ENCODE assay signal across 9 mouse cellular contexts in genomic region chr6:125038666-125039065, GRCm38 (mm10). TPM values are rescaled to one million over a fixed set of nuclear protein-coding genes. Genes with fewer than 3 reads are reported as not detected.
DNase-seq lines count a peak whose midpoint lies in the region; ATAC-seq and TF ChIP-seq lines count a peak whose summit lies in the region.
"Had no signal": no experiment of that assay in that cellular context is flagged by ENCODE, and none has a peak within 500 bp of the region (broad histone marks: within the 10 kb centered on the region; RNA-seq: fewer than 3 reads in every experiment).

No protein-coding gene starts in this region.

- WGBS in kidney, adult 2 months, result 93% methylated on average over 4 of the region's 4 CpGs
- 97% methylated on average over 4 of the region's 4 CpGs for WGBS in embryonic facial prominence, embryonic 14.5 days
- 97% methylated on average over 4 of the region's 4 CpGs for WGBS in intestine, embryonic 14.5 days
- 95% methylated on average over 4 of the region's 4 CpGs for WGBS in midbrain, embryonic 16.5 days

- ATAC-seq in embryonic facial prominence, embryonic 14.5 days (ENCODE audit: low read depth), result no peak
- ATAC-seq in intestine, embryonic 14.5 days (replicated peaks; ENCODE audit: low FRiP score, low TSS enrichment, low read depth), result no peak
- no peak for ATAC-seq in midbrain, embryonic 16.5 days

- no peak for DNase-seq in kidney, adult 2 months
- DNase-seq in kidney, postnatal 25 days, result no peak
- no peak for DNase-seq in embryonic facial prominence, embryonic 14.5 days (ENCODE audit: low spot score)
- no peak for DNase-seq in intestine, embryonic 14.5 days (ENCODE audit: low spot score)
- DNase-seq in layer of hippocampus, adult 11-12 months (ENCODE audit: low spot score), result no peak
- no peak for DNase-seq in cerebellum, postnatal 4 days (ENCODE audit: low spot score in 2 of 2)
- no peak for DNase-seq in layer of hippocampus, postnatal 10 days (ENCODE audit: low spot score in 2 of 2)

- H3K27ac ChIP-seq in kidney, adult 2 months (ENCODE audit: insufficient read depth, low read depth, low read length), result peak overlapping the region; percentile 51
- peak overlapping the region; percentile 84 for H3K27ac ChIP-seq in embryonic facial prominence, embryonic 14.5 days (replicated peaks; ENCODE audit: low read depth, low read length)
- H3K27ac ChIP-seq in intestine, embryonic 14.5 days (ENCODE audit: low read depth), result peak overlapping the region; percentile 80
- no peak overlapping the region; the same call in 1 of the 2 replicates for H3K27ac ChIP-seq in midbrain, embryonic 16.5 days (ENCODE audit: low read length)

- H3K36me3 ChIP-seq in kidney, adult 2 months (ENCODE audit: control insufficient read depth, insufficient read depth, low read length), result peaks cover 2% of the 10 kb centered on the region
- H3K36me3 ChIP-seq in embryonic facial prominence, embryonic 14.5 days (ENCODE audit: control insufficient read depth, insufficient read depth, low read length), result peaks cover 45% of the 10 kb centered on the region
- peaks cover 49% of the 10 kb centered on the region for H3K36me3 ChIP-seq in intestine, embryonic 14.5 days (ENCODE audit: control insufficient read depth, insufficient read depth, low read length)
- H3K36me3 ChIP-seq in midbrain, embryonic 16.5 days (ENCODE audit: control insufficient read depth, insufficient read depth, low read length), result peaks cover 14% of the 10 kb centered on the region

- no peak for TF ChIP-seq POLR2A in kidney, adult 2 months (IDR thresholded peaks at IDR 0.05; ENCODE audit: low read depth, low read length)

- peak overlapping the region; percentile 55 for H3K4me2 ChIP-seq in embryonic facial prominence, embryonic 14.5 days (ENCODE audit: low read depth, low read length)
- peak overlapping the region; percentile 86 for H3K4me2 ChIP-seq in intestine, embryonic 14.5 days (ENCODE audit: low read length)
- peak overlapping the region; percentile 56 for H3K4me2 ChIP-seq in midbrain, embryonic 16.5 days (ENCODE audit: low read length)

- no peaks in the 10 kb centered on the region for H3K9me3 ChIP-seq in embryonic facial prominence, embryonic 14.5 days (ENCODE audit: control insufficient read depth, low read length)
- H3K9me3 ChIP-seq in intestine, embryonic 14.5 days (ENCODE audit: control insufficient read depth, low read length), result no peaks in the 10 kb centered on the region
- H3K9me3 ChIP-seq in midbrain, embryonic 16.5 days (replicated peaks; ENCODE audit: control insufficient read depth, low read length, poor library complexity, severe bottlenecking), result no peaks in the 10 kb centered on the region
- H3K9me3 ChIP-seq: G1E had no signal

- no peak overlapping the region for H3K4me3 ChIP-seq in kidney, adult 2 months (ENCODE audit: insufficient read depth, low read depth, low read length)
- H3K4me3 ChIP-seq in embryonic facial prominence, embryonic 14.5 days (ENCODE audit: low read depth, low read length), result peak overlapping the region; percentile 75; the same call in 1 of the 2 replicates
- 0 out of 2 replicates have a peak overlapping the region, but pooled peaks have one; percentile 66 for H3K4me3 ChIP-seq in intestine, embryonic 14.5 days (ENCODE audit: low read depth, low read length)
- no peak overlapping the region for H3K4me3 ChIP-seq in midbrain, embryonic 16.5 days (ENCODE audit: low read depth, low read length)

- peaks cover 5% of the 10 kb centered on the region; the same call in 1 of the 2 replicates for H3K4me1 ChIP-seq in kidney, adult 2 months (ENCODE audit: control insufficient read depth, insufficient read depth, low read length)
- H3K4me1 ChIP-seq in embryonic facial prominence, embryonic 14.5 days (ENCODE audit: control insufficient read depth, insufficient read depth, low read length), result peaks cover 8% of the 10 kb centered on the region; the same call in 1 of the 2 replicates
- H3K4me1 ChIP-seq in intestine, embryonic 14.5 days (replicated peaks; ENCODE audit: control insufficient read depth, insufficient read depth, low read length), result peaks cover 14% of the 10 kb centered on the region; the same call in 1 of the 2 replicates
- H3K4me1 ChIP-seq in midbrain, embryonic 16.5 days (ENCODE audit: control insufficient read depth, insufficient read depth, low read length), result peaks cover 14% of the 10 kb centered on the region

- peak overlapping the region; percentile 41; the same call in 1 of the 2 replicates for H3K9ac ChIP-seq in embryonic facial prominence, embryonic 14.5 days (ENCODE audit: low read depth, low read length)
- peak overlapping the region; percentile 31 for H3K9ac ChIP-seq in intestine, embryonic 14.5 days (ENCODE audit: low read length)
- H3K9ac ChIP-seq in midbrain, embryonic 16.5 days (ENCODE audit: low read depth, low read length), result no peak overlapping the region; the same call in 1 of the 2 replicates

- TF ChIP-seq CTCF in kidney, adult 2 months (conservative IDR thresholded peaks at IDR 0.05; ENCODE audit: insufficient read depth, insufficient read length, low read depth, low read length), result no peak

- H3K27me3 ChIP-seq in kidney, adult 2 months (replicated peaks; ENCODE audit: control insufficient read depth, insufficient read depth, low read length), result no peaks in the 10 kb centered on the region
- no peaks in the 10 kb centered on the region for H3K27me3 ChIP-seq in embryonic facial prominence, embryonic 14.5 days (replicated peaks; ENCODE audit: control insufficient read depth, insufficient read depth, low read length)
- no peaks in the 10 kb centered on the region for H3K27me3 ChIP-seq in intestine, embryonic 14.5 days (replicated peaks; ENCODE audit: control insufficient read depth, insufficient read depth, low read length)
- no peaks in the 10 kb centered on the region for H3K27me3 ChIP-seq in midbrain, embryonic 16.5 days (ENCODE audit: control insufficient read depth, insufficient read depth, low read depth, low read length)

RNA-seq across cellular contexts. Expression of gene Ing4, which starts 0.9 kb away (rescaled TPM):
- 39.1 and 39.2 TPM in 2 replicates for polyA plus RNA-seq in kidney, adult 2 months (2012; rRNA removed)
- polyA plus RNA-seq in embryonic facial prominence, embryonic 14.5 days (2014; fragmentation: Nextera tagmentation; extraction: Ambion mirVana), result 99.0 and 112 TPM in 2 replicates
- 94.4 and 108 TPM in 2 replicates for polyA plus RNA-seq in intestine, embryonic 14.5 days (2014; fragmentation: Nextera tagmentation; extraction: Ambion mirVana)
- polyA plus RNA-seq in midbrain, embryonic 16.5 days (2015; fragmentation: Nextera tagmentation; extraction: Ambion mirVana), result 141 and 155 TPM in 2 replicates
- total RNA-seq in layer of hippocampus, postnatal 10 days (2021), result 10 to 100 TPM; 57.4 to 62.4 TPM

RNA-seq across cellular contexts. Expression of gene Acrbp, which starts 10.8 kb away (rescaled TPM):
- polyA plus RNA-seq in kidney, adult 2 months (2012; rRNA removed), result 14.3 and 18.9 TPM in 2 replicates
- polyA plus RNA-seq in embryonic facial prominence, embryonic 14.5 days (2014; fragmentation: Nextera tagmentation; extraction: Ambion mirVana), result 8.3 and 9.9 TPM in 2 replicates
- 11.4 and 13.4 TPM in 2 replicates for polyA plus RNA-seq in intestine, embryonic 14.5 days (2014; fragmentation: Nextera tagmentation; extraction: Ambion mirVana)
- 18.0 and 18.3 TPM in 2 replicates for polyA plus RNA-seq in midbrain, embryonic 16.5 days (2015; fragmentation: Nextera tagmentation; extraction: Ambion mirVana)
- total RNA-seq in layer of hippocampus, postnatal 10 days (2021), result 1 to 10 TPM; 7.0 to 9.2 TPM

RNA-seq across cellular contexts. Expression of gene Lpar5, which starts 29.1 kb away (rescaled TPM):
- 2.9 and 3.5 TPM in 2 replicates for polyA plus RNA-seq in kidney, adult 2 months (2012; rRNA removed)
- polyA plus RNA-seq in embryonic facial prominence, embryonic 14.5 days (2014; fragmentation: Nextera tagmentation; extraction: Ambion mirVana), result 1.1 and 1.4 TPM in 2 replicates
- 2.3 and 3.0 TPM in 2 replicates for polyA plus RNA-seq in intestine, embryonic 14.5 days (2014; fragmentation: Nextera tagmentation; extraction: Ambion mirVana)
- polyA plus RNA-seq in midbrain, embryonic 16.5 days (2015; fragmentation: Nextera tagmentation; extraction: Ambion mirVana), result 0.45 and 0.60 TPM in 2 replicates
- 1 to 10 TPM; 1.1 to 1.4 TPM for total RNA-seq in layer of hippocampus, postnatal 10 days (2021)

RNA-seq across cellular contexts. Expression of gene Zfp384, which starts 29.7 kb away (rescaled TPM):
- 37.8 and 45.7 TPM in 2 replicates for polyA plus RNA-seq in kidney, adult 2 months (2012; rRNA removed)
- polyA plus RNA-seq in embryonic facial prominence, embryonic 14.5 days (2014; fragmentation: Nextera tagmentation; extraction: Ambion mirVana), result 10.4 and 11.9 TPM in 2 replicates
- 9.2 and 10.8 TPM in 2 replicates for polyA plus RNA-seq in intestine, embryonic 14.5 days (2014; fragmentation: Nextera tagmentation; extraction: Ambion mirVana)
- polyA plus RNA-seq in midbrain, embryonic 16.5 days (2015; fragmentation: Nextera tagmentation; extraction: Ambion mirVana), result 11.2 and 14.2 TPM in 2 replicates
- total RNA-seq in layer of hippocampus, postnatal 10 days (2021), result 10 to 100 TPM; 44.4 to 45.2 TPM

RNA-seq across cellular contexts. Expression of gene Pianp, which starts 42.2 kb away (rescaled TPM):
- 0.95 and 0.99 TPM in 2 replicates for polyA plus RNA-seq in kidney, adult 2 months (2012; rRNA removed)
- polyA plus RNA-seq in embryonic facial prominence, embryonic 14.5 days (2014; fragmentation: Nextera tagmentation; extraction: Ambion mirVana), result 5.0 and 7.2 TPM in 2 replicates
- 0.85 and 1.2 TPM in 2 replicates for polyA plus RNA-seq in intestine, embryonic 14.5 days (2014; fragmentation: Nextera tagmentation; extraction: Ambion mirVana)
- 69.1 and 87.1 TPM in 2 replicates for polyA plus RNA-seq in midbrain, embryonic 16.5 days (2015; fragmentation: Nextera tagmentation; extraction: Ambion mirVana)
- total RNA-seq in layer of hippocampus, postnatal 10 days (2021), result 100 to 1,000 TPM; 109 to 120 TPM
- total RNA-seq: G1E had no signal
- polyA plus RNA-seq: G1E had no signal

Comparison
In these comparisons a context has a peak if more than half of its experiments do, and no peak if none do; other contexts are left out.
1. H3K4me3 ChIP-seq: peak in embryonic facial prominence, embryonic 14.5 days (single experiment) and intestine, embryonic 14.5 days (single experiment); none in kidney, adult 2 months (single experiment) and midbrain, embryonic 16.5 days (single experiment).
2. Peak in every context shown above with its lines, with median percentiles within 50 percentile points of each other: H3K4me2 ChIP-seq.